Mouse (Mus musculus) myocyte (in vitro differentiated cells): ENCODE results near the gene Tbx5. TPM values are rescaled to one million over a fixed set of nuclear protein-coding genes. Genes with fewer than 3 reads are reported as not detected.

ENCODE experiments used
- H3K27me3 ChIP-seq: one replicate; pipeline ENCODE4 v1.6.1; 2011; ENCODE audit not compliant: control insufficient read depth, insufficient read depth, insufficient read length
- H3K36me3 ChIP-seq: one replicate; pipeline ENCODE4 v1.6.1; 2011; ENCODE audit not compliant: control insufficient read depth, insufficient read depth
- H3K4me2 ChIP-seq: one replicate; pipeline ENCODE4 v1.6.1; 2011; ENCODE audit warnings: low read depth, control low read depth
- H3K4me3 ChIP-seq: one replicate; pipeline ENCODE4 v1.5.1; 2011; ENCODE audit warnings: mild to moderate bottlenecking, control low read depth, moderate library complexity
- H3K79me2 ChIP-seq: one replicate; pipeline ENCODE4 v1.6.1; 2011; ENCODE audit not compliant: control insufficient read depth, insufficient read depth
- H3ac ChIP-seq: one replicate; pipeline ENCODE4 v1.6.1; 2011; ENCODE audit not compliant: control insufficient read depth, insufficient read length
- CEBPB ChIP-seq: IDR thresholded peaks from 2 replicates; pipeline ENCODE4 v1.6.1; 2011; ENCODE audit warnings: mild to moderate bottlenecking, moderate library complexity; ENCODE audit not compliant: poor library complexity, insufficient read depth, severe bottlenecking
- E2F4 ChIP-seq: IDR thresholded peaks from one replicate; pipeline ENCODE4 v1.6.1; 2011; ENCODE audit warnings: mild to moderate bottlenecking, control low read depth, moderate library complexity; ENCODE audit not compliant: insufficient read depth
- MAX ChIP-seq: IDR thresholded peaks from one replicate; pipeline ENCODE4 v1.6.1; 2011; ENCODE audit warnings: low read depth, mild to moderate bottlenecking, control low read depth
- MYOD1 ChIP-seq, 3 experiments: IDR thresholded peaks; one replicate each; pipeline ENCODE4 v1.6.1; 2011; ENCODE audit warnings: control low read depth in 2 of 3, low read depth in 2 of 3, mild to moderate bottlenecking in 2 of 3, moderate library complexity in 1 of 3; ENCODE audit not compliant: insufficient read length in 2 of 3, control insufficient read depth in 1 of 3
- MYOG ChIP-seq, 3 experiments: IDR thresholded peaks; one replicate each; pipeline ENCODE4 v1.6.1; 2011; ENCODE audit warnings: control low read depth in 2 of 3, low read depth in 2 of 3, mild to moderate bottlenecking in 2 of 3; ENCODE audit not compliant: insufficient read length in 2 of 3, control insufficient read depth in 1 of 3, insufficient read depth in 1 of 3
- POLR2A ChIP-seq: IDR thresholded peaks from one replicate; pipeline ENCODE4 v1.6.1; 2011; ENCODE audit warnings: low read depth, mild to moderate bottlenecking, control low read depth, moderate library complexity; ENCODE audit not compliant: insufficient read length
- POLR2AphosphoS2 ChIP-seq: IDR thresholded peaks from one replicate; pipeline ENCODE4 v1.6.1; 2011; ENCODE audit warnings: low read depth, control low read depth; ENCODE audit not compliant: insufficient read length
- REST ChIP-seq: IDR thresholded peaks from one replicate; pipeline ENCODE4 v1.6.1; 2011; ENCODE audit warnings: mild to moderate bottlenecking, control low read depth, moderate library complexity; ENCODE audit not compliant: insufficient read depth, insufficient read length
- SRF ChIP-seq: IDR thresholded peaks from one replicate; pipeline ENCODE4 v1.6.1; 2011; ENCODE audit warnings: low read depth; ENCODE audit not compliant: control insufficient read depth, insufficient read length
- TCF12 ChIP-seq: IDR thresholded peaks from one replicate; pipeline ENCODE4 v1.6.1; 2011; ENCODE audit warnings: mild to moderate bottlenecking, control low read depth; ENCODE audit not compliant: poor library complexity, insufficient read depth, severe bottlenecking
- TCF3 ChIP-seq: IDR thresholded peaks from one replicate; pipeline ENCODE4 v1.6.1; 2011; ENCODE audit warnings: low read depth, control low read depth; ENCODE audit not compliant: insufficient read length
- USF1 ChIP-seq: IDR thresholded peaks from one replicate; pipeline ENCODE4 v1.6.1; 2011; ENCODE audit warnings: low read depth, mild to moderate bottlenecking, control low read depth, moderate library complexity
- polyA plus RNA-seq: library from polyadenylated mRNA; unstranded; fragments of >200 nt; fragmentation: generic; extraction: Trizol; gene quantifications from one replicate; pipeline ENCODE4 v1.2.1, GENCODE M21; 2012; ENCODE audit warnings: missing spikeins

The Tbx5 gene
- polyA plus RNA-seq, 1 experiment: not detected

GRCm38 (mm10) chr5:119920941-119921340 is 88.5 kb downstream of the Tbx5 start:
- no peak for TF ChIP-seq MYOD1 (IDR thresholded peaks at IDR 0.05; ENCODE audit: control insufficient read depth in 1 of 3, insufficient read length in 2 of 3, low read depth in 2 of 3)
- no peak for TF ChIP-seq USF1
- no peak for TF ChIP-seq E2F4
- no peak for TF ChIP-seq TCF12
- TF ChIP-seq TCF3: no peak
- TF ChIP-seq CEBPB: no peak
- TF ChIP-seq REST: no peak
- no peak for TF ChIP-seq MAX
- TF ChIP-seq SRF: no peak
- Histone ChIP-seq H3K27me3 (peaks cover 8% of the 10 kb centered on the region), H3K4me3 (no peak overlapping the region), H3K4me2 (no peak overlapping the region), H3K36me3 (no peaks in the 10 kb centered on the region), H3K79me2 (no peaks in the 10 kb centered on the region), H3ac (no peak overlapping the region)

GRCm38 (mm10) chr5:119922229-119922628 is 89.8 kb downstream of the Tbx5 start:
- TF ChIP-seq MYOG (IDR thresholded peaks at IDR 0.05; ENCODE audit: control insufficient read depth in 1 of 3, insufficient read depth in 1 of 3, insufficient read length in 2 of 3, low read depth in 2 of 3) (no peak), POLR2A (no peak), E2F4 (no peak), USF1 (no peak), REST (no peak), MAX (no peak), MYOD1 (IDR thresholded peaks at IDR 0.05; ENCODE audit: control insufficient read depth in 1 of 3, insufficient read length in 2 of 3, low read depth in 2 of 3) (no peak), POLR2AphosphoS2 (no peak), CEBPB (no peak), SRF (no peak), TCF3 (no peak), TCF12 (no peak)
- Histone ChIP-seq H3K79me2 (no peaks in the 10 kb centered on the region), H3K36me3 (no peaks in the 10 kb centered on the region), H3K4me3 (no peak overlapping the region), H3K27me3 (peaks cover 8% of the 10 kb centered on the region), H3K4me2 (no peak overlapping the region), H3ac (no peak overlapping the region)

Other genes with a start within 250 kb of the Tbx5 start
- gene Tbx3, start 162.0 kb upstream of the Tbx5 start, polyA plus RNA-seq: 3.1 TPM